Mouse (Mus musculus) liver, embryonic 14.5 days (tissue): ENCODE measurements around the gene Dnm3.

Source experiments
- CTCF ChIP-seq: IDR thresholded peaks from 2 replicates; pipeline ENCODE4 v1.5.1; 2016; ENCODE audit warnings: antibody characterized with exemption, low read depth, control low read depth
- EP300 ChIP-seq: IDR thresholded peaks from 2 replicates; pipeline ENCODE4 v1.6.1; 2016; ENCODE audit warnings: antibody characterized with exemption, low read depth

DNA sequence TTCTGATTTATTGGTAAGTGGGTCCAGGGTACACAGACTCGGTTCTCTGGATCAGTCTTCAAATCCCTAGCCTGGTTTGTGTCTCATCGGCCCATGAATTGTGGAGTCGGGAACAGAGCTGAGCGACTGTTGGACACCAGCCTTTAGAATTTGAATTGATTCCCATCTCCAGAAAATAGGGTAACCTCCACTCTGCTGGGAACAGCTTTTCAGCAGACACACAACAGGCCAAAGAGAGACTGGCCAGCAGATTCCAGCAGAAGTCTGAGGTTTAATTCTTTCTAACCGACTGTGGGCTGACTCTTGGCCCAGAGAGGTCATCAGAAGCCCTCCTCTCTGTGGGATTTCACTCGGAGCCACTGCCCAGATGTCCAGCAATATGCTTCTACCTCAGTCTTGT lies 494.4 kb downstream of the Dnm3 start:
- TF ChIP-seq CTCF: no peak
- no peak for TF ChIP-seq EP300
